Mouse (Mus musculus) granulocyte monocyte progenitor cell, adult 5-6 weeks (primary cell): ENCODE measurements at regions not wholly inside any gene's neighbourhood (a gene's known extent, or its start where the extent isn't known, plus 50 kb on each side); places are given as distances from the start of the nearest gene placed in this dataset.

Experiments
- ATAC-seq: replicated peaks from 2 replicates; pipeline ENCODE4 v1.8.0; 2016; ENCODE audit warnings: mild to moderate bottlenecking, moderate TSS enrichment, inconsistent platforms; ENCODE audit not compliant: poor library complexity, severe bottlenecking

DNA sequence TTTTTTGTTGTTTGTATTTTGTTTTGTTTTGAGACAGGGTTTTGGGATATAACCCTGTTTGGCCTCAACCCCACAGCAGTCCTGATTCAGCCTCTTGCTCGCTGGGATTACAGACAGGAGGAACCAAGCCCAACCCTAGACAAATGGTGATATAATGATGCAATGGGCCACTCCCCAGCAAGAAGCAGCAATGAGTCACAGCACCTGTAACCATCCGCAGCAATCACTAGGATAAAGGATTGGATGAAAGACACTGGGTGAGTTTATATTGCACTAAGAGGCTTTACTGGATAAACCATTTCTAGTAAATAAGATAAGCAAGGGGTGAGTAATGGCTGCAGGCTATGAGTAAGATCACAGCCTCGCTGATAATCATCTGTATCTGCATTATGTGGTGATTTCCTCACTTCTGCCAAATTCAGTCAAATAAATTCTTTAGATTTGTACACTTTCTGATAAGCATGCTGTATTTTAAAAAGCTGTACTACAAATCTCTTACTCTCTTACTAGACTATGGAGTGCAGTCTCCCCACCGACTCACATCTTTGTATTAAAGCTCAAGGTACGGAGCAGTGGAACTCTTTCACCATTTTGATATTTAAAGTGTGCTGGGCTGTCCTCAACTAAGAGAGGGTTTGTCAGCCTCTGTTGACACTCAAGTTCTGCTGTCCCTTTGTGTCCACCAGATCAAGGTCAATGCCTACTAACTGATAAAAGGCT lies 57.6 kb upstream of the Tle4 start:
- ATAC-seq = peak; percentile 60
